Mouse (Mus musculus) thymus, adult 2 months (tissue): ENCODE measurements around the gene She. TPM values are rescaled to one million over a fixed set of nuclear protein-coding genes. Genes with fewer than 3 reads are reported as not detected.

Experiments used
- DNase-seq: peaks from one replicate; pipeline ENCODE4 v3.0.0; 2021
- H3K27ac ChIP-seq: fragments of 200-500 bp; 2 replicates; pipeline ENCODE4 v1.5.1; 2012; ENCODE audit warnings: low read length, control low read depth; ENCODE audit not compliant: control insufficient read depth, insufficient read depth
- H3K27me3 ChIP-seq: fragments of 200-500 bp; 2 replicates; pipeline ENCODE4 v1.6.1; 2012; ENCODE audit warnings: mild to moderate bottlenecking, low read length, moderate library complexity, mixed read lengths; ENCODE audit not compliant: control insufficient read depth, insufficient read depth
- H3K36me3 ChIP-seq: fragments of 200-500 bp; 2 replicates; pipeline ENCODE4 v1.6.1; 2012; ENCODE audit warnings: mild to moderate bottlenecking, low read length, moderate library complexity; ENCODE audit not compliant: control insufficient read depth, insufficient read depth
- H3K4me1 ChIP-seq: fragments of 200-500 bp; replicated peaks from 2 replicates; pipeline ENCODE4 v1.6.1; 2012; ENCODE audit warnings: low read length; ENCODE audit not compliant: control insufficient read depth, insufficient read depth
- H3K4me3 ChIP-seq: fragments of 200-500 bp; 2 replicates; pipeline ENCODE4 v1.5.1; 2012; ENCODE audit warnings: mild to moderate bottlenecking, low read length, control low read depth, moderate library complexity; ENCODE audit not compliant: control insufficient read depth, insufficient read depth
- CTCF ChIP-seq: fragments of 200-500 bp; IDR thresholded peaks from 2 replicates; pipeline ENCODE4 v1.5.1; 2012; ENCODE audit warnings: mild to moderate bottlenecking, control low read depth, low read length, moderate library complexity, borderline replicate concordance; ENCODE audit not compliant: control insufficient read depth, poor library complexity, insufficient read depth; ENCODE audit errors: extremely low read depth
- POLR2A ChIP-seq: fragments of 200-500 bp; IDR thresholded peaks from 2 replicates; pipeline ENCODE4 v1.6.1; 2012; ENCODE audit warnings: mild to moderate bottlenecking, low read length, control low read depth, moderate library complexity; ENCODE audit not compliant: control insufficient read depth, poor library complexity, insufficient read depth; ENCODE audit errors: extremely low read depth
- WGBS: fragments of 180-500 bp; shearing (Covaris S2); methylation state at CpG from one replicate; pipeline ENCODE4 v1.1.7; 2018; 5-methylcytosine and 5-hydroxymethylcytosine counted together
- polyA plus RNA-seq: library from polyadenylated mRNA; depleted of rRNA; stranded (reverse); fragments of >200 nt; gene quantifications from 2 replicates; pipeline ENCODE4 v1.2.3, GENCODE M21; 2012; rRNA removed

The She gene
- polyA plus RNA-seq, 1 experiment: 0.69 TPM

DNA sequence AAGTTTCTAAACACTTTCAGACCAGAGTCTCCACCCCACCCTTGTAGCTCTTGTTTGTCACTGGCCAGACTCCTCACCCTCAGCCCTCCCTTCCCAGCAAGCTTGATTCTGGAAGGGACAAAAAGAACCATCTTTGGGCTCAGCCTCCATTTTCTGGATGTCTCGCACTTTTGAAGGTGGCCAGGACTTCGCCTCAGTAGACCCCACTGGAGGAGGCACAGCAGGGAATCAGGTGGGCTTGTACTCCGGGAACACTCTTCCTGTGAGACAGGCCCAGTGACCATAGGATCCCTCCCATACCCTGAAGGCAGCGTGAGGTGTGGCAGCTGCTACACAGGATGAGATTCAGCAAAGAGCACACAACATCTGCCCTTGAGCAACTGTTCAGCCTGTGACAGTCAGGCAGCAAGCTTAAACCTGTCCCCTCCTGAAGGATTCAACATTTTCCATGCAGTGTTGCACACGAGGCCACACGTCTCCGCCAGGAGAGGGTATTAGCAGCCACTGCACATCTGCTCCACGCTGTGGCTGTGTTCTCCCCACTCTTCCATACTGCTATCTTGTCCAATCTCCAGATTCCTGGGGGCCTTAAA lies 66.1 kb downstream of the She start:
- H3K36me3 ChIP-seq: no peaks in the 10 kb centered on the region
- 96% methylated on average over 8 of the region's 8 CpGs for WGBS
- no peaks in the 10 kb centered on the region for H3K27me3 ChIP-seq
- H3K4me1 ChIP-seq: peaks cover 8% of the 10 kb centered on the region
- TF ChIP-seq POLR2A: no peak
- TF ChIP-seq CTCF: no peak
- no peak for DNase-seq
- H3K4me3 ChIP-seq: no peak overlapping the region
- H3K27ac ChIP-seq: no peak overlapping the region

DNA sequence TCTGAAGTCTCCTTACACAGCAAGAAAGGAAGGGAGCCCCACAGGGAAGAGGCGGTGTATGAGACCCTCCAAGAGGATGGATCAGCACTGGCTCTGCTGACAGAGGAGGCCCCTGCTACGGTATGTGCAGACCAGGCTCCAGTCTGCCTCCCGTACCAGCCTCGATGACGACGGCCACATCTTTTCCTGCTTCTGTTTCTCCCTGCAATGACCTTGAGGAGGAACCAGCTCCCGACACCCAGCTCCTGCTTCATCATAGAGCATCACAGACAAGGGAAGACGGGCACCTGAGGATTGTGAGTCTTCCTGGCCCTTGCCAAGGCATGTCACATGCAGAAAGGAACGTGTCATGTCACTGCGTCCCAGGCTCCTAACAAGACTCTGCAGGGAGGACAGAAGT lies 66.8 kb downstream of the She start:
- no peak for DNase-seq
- TF ChIP-seq CTCF (no peak), POLR2A (no peak)
- 96% methylated on average over 10 of the region's 10 CpGs for WGBS
- no peak overlapping the region for H3K4me3 ChIP-seq
- no peak overlapping the region for H3K27ac ChIP-seq
- H3K4me1 ChIP-seq: peaks cover 10% of the 10 kb centered on the region
- no peaks in the 10 kb centered on the region for H3K27me3 ChIP-seq
- H3K36me3 ChIP-seq: no peaks in the 10 kb centered on the region

DNA sequence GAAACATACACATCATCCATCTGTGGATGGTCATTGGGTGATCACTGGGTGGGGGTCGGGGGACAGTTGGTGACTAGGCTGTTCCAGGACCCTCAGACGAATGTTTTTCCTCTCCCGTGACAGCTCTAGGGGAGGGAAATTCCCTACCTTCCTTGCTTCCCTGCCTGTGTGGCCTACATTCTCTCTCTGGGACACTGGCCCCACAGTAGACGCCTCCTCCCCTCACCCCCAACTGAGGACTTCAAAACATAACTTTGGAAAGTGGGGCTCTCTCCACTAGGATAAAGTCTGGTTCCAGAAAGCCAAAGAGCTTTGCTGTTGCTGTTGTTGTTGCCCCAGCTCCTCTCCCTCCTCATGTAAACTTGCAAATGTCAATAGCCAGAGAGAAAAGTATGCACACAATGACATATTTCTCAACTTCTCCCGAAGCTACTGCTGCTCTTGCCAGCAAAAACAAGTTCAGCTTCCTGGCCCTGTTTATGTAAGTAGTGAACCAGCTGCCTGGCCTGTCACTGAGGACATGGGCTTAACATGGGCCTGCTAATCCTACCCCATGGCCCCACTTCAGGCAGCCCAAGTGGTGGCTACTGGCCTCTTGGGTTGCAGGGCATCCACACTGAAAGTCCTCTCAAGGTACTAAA lies 67.8 kb downstream of the She start:
- no peak overlapping the region for H3K4me3 ChIP-seq
- no peak for TF ChIP-seq CTCF
- TF ChIP-seq POLR2A: no peak
- no peak for DNase-seq
- peaks cover 10% of the 10 kb centered on the region for H3K4me1 ChIP-seq
- H3K36me3 ChIP-seq: no peaks in the 10 kb centered on the region
- 85% methylated on average over 5 of the region's 5 CpGs for WGBS
- no peak overlapping the region for H3K27ac ChIP-seq
- H3K27me3 ChIP-seq: no peaks in the 10 kb centered on the region

DNA sequence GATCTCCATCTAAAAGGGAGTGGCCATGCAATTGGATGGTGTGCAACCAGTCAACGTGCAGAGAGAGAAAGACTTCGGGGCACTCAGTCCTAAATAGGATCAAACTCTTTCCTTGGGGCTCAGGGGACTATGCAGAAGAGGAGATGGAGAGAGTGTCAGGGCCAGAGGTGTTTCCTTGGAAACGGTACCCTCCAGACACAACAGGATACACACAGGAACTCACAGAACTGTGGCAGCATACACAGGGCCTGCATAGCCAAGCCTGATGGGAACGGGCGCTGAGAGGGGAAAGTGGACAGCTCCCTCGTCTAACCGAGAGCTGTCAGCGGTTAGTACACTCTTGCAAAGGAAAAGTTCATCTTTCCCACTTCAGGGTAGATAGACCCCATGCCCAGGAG lies 68.3 kb downstream of the She start:
- no peak for DNase-seq
- Histone ChIP-seq H3K27me3 (no peaks in the 10 kb centered on the region), H3K4me3 (no peak overlapping the region), H3K36me3 (no peaks in the 10 kb centered on the region), H3K4me1 (peaks cover 10% of the 10 kb centered on the region), H3K27ac (no peak overlapping the region)
- whole genome bisulfite sequencing: 85% methylated on average over 8 of the region's 8 CpGs
- no peak for TF ChIP-seq CTCF
- no peak for TF ChIP-seq POLR2A

DNA sequence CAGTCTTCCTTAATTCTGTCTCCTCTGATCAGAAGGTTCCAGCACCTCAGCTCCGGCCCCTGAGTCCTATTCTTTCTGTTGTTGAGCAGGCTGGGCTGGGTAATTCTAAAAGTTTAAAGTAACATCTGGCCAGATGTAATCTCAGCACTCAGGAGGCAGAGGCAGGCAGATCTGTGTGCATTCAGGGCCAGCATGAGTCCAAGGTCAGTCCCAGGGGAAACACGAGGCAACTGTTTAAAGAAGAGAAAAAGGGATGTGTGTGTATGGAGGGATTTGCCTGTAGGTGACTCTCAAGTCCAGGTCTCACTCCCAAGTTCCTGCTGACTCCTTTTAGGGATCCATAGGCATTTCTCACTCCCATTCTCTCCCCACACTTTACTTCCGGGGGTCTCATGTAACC lies 76.7 kb downstream of the She start:
- no peak for DNase-seq
- H3K4me1 ChIP-seq: peaks cover 32% of the 10 kb centered on the region
- H3K27me3 ChIP-seq: no peaks in the 10 kb centered on the region; the same call in 1 of the 2 replicates
- H3K27ac ChIP-seq: no peak overlapping the region
- H3K36me3 ChIP-seq: no peaks in the 10 kb centered on the region
- TF ChIP-seq CTCF (no peak), POLR2A (no peak)
- WGBS: 93% methylated on average over 3 of the region's 3 CpGs
- no peak overlapping the region for H3K4me3 ChIP-seq

Other genes with a start within 250 kb of the She start
- gene Adar, start 116.3 kb upstream of the She start, polyA plus RNA-seq: 70.8 and 71.1 TPM in 2 replicates
- 2.8 and 2.9 TPM in 2 replicates for gene Chrnb2, start 66.7 kb upstream of the She start, polyA plus RNA-seq
- gene Ube2q1, start 57.8 kb upstream of the She start, polyA plus RNA-seq: 47.8 and 49.1 TPM in 2 replicates
- 10.4 and 11.1 TPM in 2 replicates for gene Il6ra, start 81.8 kb downstream of the She start, polyA plus RNA-seq
- 109 and 123 TPM in 2 replicates for gene Atp8b2, start 132.1 kb downstream of the She start, polyA plus RNA-seq
- gene Hax1, start 167.4 kb downstream of the She start, polyA plus RNA-seq: 53.9 and 61.4 TPM in 2 replicates
- 45.9 and 59.7 TPM in 2 replicates for gene 4933434E20Rik, start 220.3 kb downstream of the She start, polyA plus RNA-seq
- gene Ubap2l, start 221.3 kb downstream of the She start, polyA plus RNA-seq: 199 and 208 TPM in 2 replicates
- gene Tpm3, start 241.3 kb downstream of the She start, polyA plus RNA-seq: 252 and 262 TPM in 2 replicates